32 mouse cellular contexts compared by ENCODE assay signal in genomic region chr4:43374266-43374665, GRCm38 (mm10). TPM values are rescaled to one million over a fixed set of nuclear protein-coding genes. Genes with fewer than 3 reads are reported as not detected.
"Had no signal": no experiment of that assay in that cellular context is flagged by ENCODE, and none has a peak within 500 bp of the region (broad histone marks: within the 10 kb centered on the region; RNA-seq: fewer than 3 reads in every experiment).

No protein-coding gene starts in this region.

- H3K4me2 ChIP-seq: heart, embryonic 12.5 days; hindbrain, embryonic 12.5 days; hindbrain, embryonic 14.5 days; limb, embryonic 13.5 days; limb, embryonic 15.5 days; liver, embryonic 12.5 days had no signal

- H3K4me1 ChIP-seq: heart, embryonic 10.5 days; heart, embryonic 12.5 days; hindbrain, embryonic 10.5 days; hindbrain, embryonic 12.5 days; limb, embryonic 13.5 days; limb, embryonic 15.5 days; liver, embryonic 12.5 days had no signal

- H3K4me3 ChIP-seq: heart, embryonic 10.5 days; heart, embryonic 12.5 days; hindbrain, embryonic 10.5 days; hindbrain, embryonic 12.5 days; limb, embryonic 13.5 days; limb, embryonic 15.5 days; liver, embryonic 12.5 days had no signal

- H3K9ac ChIP-seq: heart, embryonic 12.5 days; hindbrain, embryonic 12.5 days; hindbrain, embryonic 14.5 days; limb, embryonic 13.5 days; limb, embryonic 15.5 days; liver, embryonic 12.5 days; liver, embryonic 14.5 days had no signal

- H3K36me3 ChIP-seq: heart, embryonic 10.5 days; heart, embryonic 12.5 days; hindbrain, embryonic 10.5 days; hindbrain, embryonic 12.5 days; limb, embryonic 13.5 days; limb, embryonic 15.5 days; liver, embryonic 12.5 days had no signal

- H3K9me3 ChIP-seq: heart, embryonic 10.5 days; heart, embryonic 12.5 days; hindbrain, embryonic 10.5 days; hindbrain, embryonic 12.5 days; limb, embryonic 13.5 days; limb, embryonic 15.5 days; liver, embryonic 12.5 days had no signal

- DNase-seq: gastrocnemius, postnatal 14 days; gastrocnemius, postnatal 36 days; heart, adult 11 months; heart, postnatal 10 days; heart, postnatal 4 days; kidney, adult 18-20 months; kidney, adult 8-10 months; kidney, postnatal 14 days; kidney, postnatal 36 days; layer of hippocampus, adult 9-11 months; layer of hippocampus, postnatal 36 days; left cerebral cortex, postnatal 4 days had no signal

- H3K27ac ChIP-seq: heart, embryonic 10.5 days; hindbrain, embryonic 10.5 days; hindbrain, embryonic 12.5 days; hindbrain, embryonic 14.5 days; kidney, postnatal 0 days; limb, embryonic 13.5 days; limb, embryonic 15.5 days; liver, embryonic 12.5 days; liver, embryonic 14.5 days had no signal

- H3K27me3 ChIP-seq: hindbrain, embryonic 12.5 days; limb, embryonic 13.5 days; limb, embryonic 15.5 days had no signal

- ATAC-seq: hindbrain, embryonic 16.5 days; inflammation-experienced regulatory T-cells, adult 6 months; intestine, embryonic 16.5 days; liver, embryonic 12.5 days had no signal

RNA-seq across cellular contexts. Expression of gene Rusc2, which starts 7.5 kb away (rescaled TPM):
- polyA plus RNA-seq: inflammation-experienced regulatory T-cells, adult 6 months had no signal

RNA-seq across cellular contexts. Expression of gene Fam166b, which starts 54.7 kb away (rescaled TPM):
- total RNA-seq: gastrocnemius, adult 18-20 months; gastrocnemius, postnatal 14 days; gastrocnemius, postnatal 36 days; heart, adult 8-10 months; heart, postnatal 25 days; heart, postnatal 4 days; liver, adult 2 months had no signal
- polyA plus RNA-seq: heart, embryonic 10.5 days; heart, embryonic 12.5 days; heart, embryonic 14.5 days; inflammation-experienced regulatory T-cells, adult 6 months; limb, embryonic 11.5 days; limb, embryonic 13.5 days; liver, adult 2 months; liver, embryonic 12.5 days; liver, embryonic 14.5 days; liver, embryonic 16.5 days had no signal
